Mouse (Mus musculus): ENCODE results near the gene Reep3. TPM values are rescaled to one million over a fixed set of nuclear protein-coding genes. Genes with fewer than 3 reads are reported as not detected.

Gene Reep3
- polyA plus RNA-seq, 1 experiment from 2014 or later = 38.2 TPM

GRCm38 (mm10) chr10:67036141-67036540, 60.6 kb downstream of the Reep3 start:
- Histone ChIP-seq H3K27ac (ENCODE audit: low read depth) (no peak overlapping the region), H3K4me3 (ENCODE audit: low read depth, low read length) (no peak overlapping the region), H3K9ac (ENCODE audit: low read length) (no peak overlapping the region), H3K27me3 (replicated peaks; ENCODE audit: control insufficient read depth, insufficient read depth, low read length) (no peaks in the 10 kb centered on the region), H3K36me3 (ENCODE audit: control insufficient read depth, insufficient read depth, low read length) (peaks cover 6% of the 10 kb centered on the region; the same call in 1 of the 2 replicates), H3K4me1 (replicated peaks; ENCODE audit: control insufficient read depth, insufficient read depth, low read length) (no peaks in the 10 kb centered on the region), H3K9me3 (ENCODE audit: control insufficient read depth, low read length) (no peaks in the 10 kb centered on the region), H3K4me2 (ENCODE audit: low read length) (no peak overlapping the region)
- no peak for DNase-seq (ENCODE audit: low spot score)
- ATAC-seq (replicated peaks; ENCODE audit: low FRiP score, low TSS enrichment, low read depth) = no peak
- WGBS = 86% methylated on average over 5 of the region's 5 CpGs

GRCm38 (mm10) chr10:67031186-67031585, 65.6 kb downstream of the Reep3 start:
- no peak overlapping the region for H3K9ac ChIP-seq (ENCODE audit: low read length)
- ATAC-seq (replicated peaks; ENCODE audit: low FRiP score, low TSS enrichment, low read depth) = no peak
- no peak overlapping the region for H3K4me2 ChIP-seq (ENCODE audit: low read length)
- 48% methylated on average over 7 of the region's 7 CpGs for WGBS
- no peak overlapping the region for H3K27ac ChIP-seq (ENCODE audit: low read depth)
- no peak for DNase-seq (ENCODE audit: low spot score)
- H3K36me3 ChIP-seq (ENCODE audit: control insufficient read depth, insufficient read depth, low read length) = peaks cover 6% of the 10 kb centered on the region; the same call in 1 of the 2 replicates
- H3K4me3 ChIP-seq (ENCODE audit: low read depth, low read length) = no peak overlapping the region
- peaks cover 4% of the 10 kb centered on the region for H3K4me1 ChIP-seq (replicated peaks; ENCODE audit: control insufficient read depth, insufficient read depth, low read length)
- no peaks in the 10 kb centered on the region for H3K9me3 ChIP-seq (ENCODE audit: control insufficient read depth, low read length)
- H3K27me3 ChIP-seq (replicated peaks; ENCODE audit: control insufficient read depth, insufficient read depth, low read length) = no peaks in the 10 kb centered on the region

GRCm38 (mm10) chr10:67029297-67029696, 67.4 kb downstream of the Reep3 start:
- no peak overlapping the region for H3K4me3 ChIP-seq (ENCODE audit: low read depth, low read length)
- ATAC-seq (replicated peaks; ENCODE audit: low FRiP score, low TSS enrichment, low read depth) = no peak
- no peak for DNase-seq (ENCODE audit: low spot score)
- H3K9me3 ChIP-seq (ENCODE audit: control insufficient read depth, low read length) = no peaks in the 10 kb centered on the region
- 78% methylated on average over 12 of the region's 12 CpGs for WGBS
- no peak overlapping the region for H3K9ac ChIP-seq (ENCODE audit: low read length)
- H3K27ac ChIP-seq (ENCODE audit: low read depth) = no peak overlapping the region
- H3K36me3 ChIP-seq (ENCODE audit: control insufficient read depth, insufficient read depth, low read length) = peaks cover 13% of the 10 kb centered on the region
- H3K27me3 ChIP-seq (replicated peaks; ENCODE audit: control insufficient read depth, insufficient read depth, low read length) = no peaks in the 10 kb centered on the region
- H3K4me1 ChIP-seq (replicated peaks; ENCODE audit: control insufficient read depth, insufficient read depth, low read length) = peaks cover 11% of the 10 kb centered on the region
- no peak overlapping the region for H3K4me2 ChIP-seq (ENCODE audit: low read length)

- no peaks in the 10 kb centered on the region for H3K9me3 ChIP-seq (ENCODE audit: control insufficient read depth, low read length)
- H3K4me1 ChIP-seq (replicated peaks; ENCODE audit: control insufficient read depth, insufficient read depth, low read length) = peaks cover 11% of the 10 kb centered on the region
- ATAC-seq (replicated peaks; ENCODE audit: low FRiP score, low TSS enrichment, low read depth) (no peak), DNase-seq (ENCODE audit: low spot score) (no peak)
- peaks cover 13% of the 10 kb centered on the region for H3K36me3 ChIP-seq (ENCODE audit: control insufficient read depth, insufficient read depth, low read length)
- no peak overlapping the region for H3K4me2 ChIP-seq (ENCODE audit: low read length)
- H3K27me3 ChIP-seq (replicated peaks; ENCODE audit: control insufficient read depth, insufficient read depth, low read length) = no peaks in the 10 kb centered on the region
- H3K27ac ChIP-seq (ENCODE audit: low read depth) = peak overlapping the region; percentile 66; the same call in 1 of the 2 replicates
- WGBS = 77% methylated on average over 8 of the region's 8 CpGs
- H3K9ac ChIP-seq (ENCODE audit: low read length) = no peak overlapping the region
- H3K4me3 ChIP-seq (ENCODE audit: low read depth, low read length) = no peak overlapping the region
These were observed 70.4 kb downstream of the Reep3 start for GRCm38 (mm10) chr10:67026375-67026774.

GRCm38 (mm10) chr10:67025573-67026236, 71.0 kb downstream of the Reep3 start:
- Histone ChIP-seq H3K36me3 (ENCODE audit: control insufficient read depth, insufficient read depth, low read length) (peaks cover 19% of the 10 kb centered on the region), H3K4me2 (ENCODE audit: low read length) (no peak overlapping the region), H3K27me3 (replicated peaks; ENCODE audit: control insufficient read depth, insufficient read depth, low read length) (no peaks in the 10 kb centered on the region), H3K9ac (ENCODE audit: low read length) (no peak overlapping the region), H3K27ac (ENCODE audit: low read depth) (peak overlapping the region; percentile 66), H3K9me3 (ENCODE audit: control insufficient read depth, low read length) (no peaks in the 10 kb centered on the region), H3K4me1 (replicated peaks; ENCODE audit: control insufficient read depth, insufficient read depth, low read length) (peaks cover 11% of the 10 kb centered on the region), H3K4me3 (ENCODE audit: low read depth, low read length) (no peak overlapping the region)
- DNase-seq (ENCODE audit: low spot score) (peak; percentile 76), ATAC-seq (replicated peaks; ENCODE audit: low FRiP score, low TSS enrichment, low read depth) (peak; percentile 57)
- WGBS = 44% methylated on average over 10 of the region's 10 CpGs

- H3K27ac ChIP-seq (ENCODE audit: low read depth) = no peak overlapping the region
- H3K9me3 ChIP-seq (ENCODE audit: control insufficient read depth, low read length) = no peaks in the 10 kb centered on the region
- ATAC-seq (replicated peaks; ENCODE audit: low FRiP score, low TSS enrichment, low read depth) (no peak), DNase-seq (ENCODE audit: low spot score) (no peak)
- H3K4me3 ChIP-seq (ENCODE audit: low read depth, low read length) = no peak overlapping the region
- H3K4me1 ChIP-seq (replicated peaks; ENCODE audit: control insufficient read depth, insufficient read depth, low read length) = peaks cover 11% of the 10 kb centered on the region
- no peak overlapping the region for H3K4me2 ChIP-seq (ENCODE audit: low read length)
- H3K36me3 ChIP-seq (ENCODE audit: control insufficient read depth, insufficient read depth, low read length) = peaks cover 23% of the 10 kb centered on the region
- no peak overlapping the region for H3K9ac ChIP-seq (ENCODE audit: low read length)
- WGBS = 96% methylated on average over 6 of the region's 6 CpGs
- H3K27me3 ChIP-seq (replicated peaks; ENCODE audit: control insufficient read depth, insufficient read depth, low read length) = no peaks in the 10 kb centered on the region
These were observed 72.4 kb downstream of the Reep3 start for GRCm38 (mm10) chr10:67024391-67024790.

GRCm38 (mm10) chr10:67023092-67023491, 73.7 kb downstream of the Reep3 start:
- Histone ChIP-seq H3K27me3 (replicated peaks; ENCODE audit: control insufficient read depth, insufficient read depth, low read length) (no peaks in the 10 kb centered on the region), H3K4me1 (replicated peaks; ENCODE audit: control insufficient read depth, insufficient read depth, low read length) (peaks cover 15% of the 10 kb centered on the region), H3K4me2 (ENCODE audit: low read length) (no peak overlapping the region), H3K4me3 (ENCODE audit: low read depth, low read length) (no peak overlapping the region), H3K9me3 (ENCODE audit: control insufficient read depth, low read length) (no peaks in the 10 kb centered on the region), H3K36me3 (ENCODE audit: control insufficient read depth, insufficient read depth, low read length) (peaks cover 23% of the 10 kb centered on the region), H3K27ac (ENCODE audit: low read depth) (no peak overlapping the region), H3K9ac (ENCODE audit: low read length) (no peak overlapping the region)
- no peak for DNase-seq (ENCODE audit: low spot score)
- 84% methylated on average over 9 of the region's 9 CpGs for WGBS
- ATAC-seq (replicated peaks; ENCODE audit: low FRiP score, low TSS enrichment, low read depth) = no peak

- Histone ChIP-seq H3K9ac (ENCODE audit: low read length) (no peak overlapping the region), H3K27me3 (replicated peaks; ENCODE audit: control insufficient read depth, insufficient read depth, low read length) (no peaks in the 10 kb centered on the region), H3K27ac (ENCODE audit: low read depth) (no peak overlapping the region), H3K4me1 (replicated peaks; ENCODE audit: control insufficient read depth, insufficient read depth, low read length) (peaks cover 14% of the 10 kb centered on the region), H3K4me3 (ENCODE audit: low read depth, low read length) (no peak overlapping the region), H3K36me3 (ENCODE audit: control insufficient read depth, insufficient read depth, low read length) (peaks cover 23% of the 10 kb centered on the region), H3K9me3 (ENCODE audit: control insufficient read depth, low read length) (no peaks in the 10 kb centered on the region), H3K4me2 (ENCODE audit: low read length) (no peak overlapping the region)
- DNase-seq (ENCODE audit: low spot score) (no peak), ATAC-seq (replicated peaks; ENCODE audit: low FRiP score, low TSS enrichment, low read depth) (no peak)
- WGBS = 78% methylated on average over 13 of the region's 13 CpGs
These were observed 75.3 kb downstream of the Reep3 start for GRCm38 (mm10) chr10:67021494-67021893.

GRCm38 (mm10) chr10:67018875-67019274, 77.9 kb downstream of the Reep3 start:
- Histone ChIP-seq H3K4me2 (ENCODE audit: low read length) (no peak overlapping the region), H3K4me3 (ENCODE audit: low read depth, low read length) (no peak overlapping the region), H3K27me3 (replicated peaks; ENCODE audit: control insufficient read depth, insufficient read depth, low read length) (no peaks in the 10 kb centered on the region), H3K4me1 (replicated peaks; ENCODE audit: control insufficient read depth, insufficient read depth, low read length) (0 out of 2 replicates have a peak, but pooled peaks cover 3% of the 10 kb centered on the region), H3K36me3 (ENCODE audit: control insufficient read depth, insufficient read depth, low read length) (peaks cover 18% of the 10 kb centered on the region), H3K9ac (ENCODE audit: low read length) (no peak overlapping the region), H3K9me3 (ENCODE audit: control insufficient read depth, low read length) (no peaks in the 10 kb centered on the region), H3K27ac (ENCODE audit: low read depth) (no peak overlapping the region)
- DNase-seq (ENCODE audit: low spot score) (no peak), ATAC-seq (replicated peaks; ENCODE audit: low FRiP score, low TSS enrichment, low read depth) (no peak)
- WGBS = 44% methylated on average over 6 of the region's 6 CpGs

All from intestine, embryonic 14.5 days (tissue).